Mouse (Mus musculus): ENCODE measurements around the gene Awat1. TPM values are rescaled to one million over a fixed set of nuclear protein-coding genes. Genes with fewer than 3 reads are reported as not detected.

Awat1 gene
- total RNA-seq (2021) = not detected
- long read RNA-seq, experiment 1 = 0 reads
- long read RNA-seq, experiment 2 = 0 reads

DNA sequence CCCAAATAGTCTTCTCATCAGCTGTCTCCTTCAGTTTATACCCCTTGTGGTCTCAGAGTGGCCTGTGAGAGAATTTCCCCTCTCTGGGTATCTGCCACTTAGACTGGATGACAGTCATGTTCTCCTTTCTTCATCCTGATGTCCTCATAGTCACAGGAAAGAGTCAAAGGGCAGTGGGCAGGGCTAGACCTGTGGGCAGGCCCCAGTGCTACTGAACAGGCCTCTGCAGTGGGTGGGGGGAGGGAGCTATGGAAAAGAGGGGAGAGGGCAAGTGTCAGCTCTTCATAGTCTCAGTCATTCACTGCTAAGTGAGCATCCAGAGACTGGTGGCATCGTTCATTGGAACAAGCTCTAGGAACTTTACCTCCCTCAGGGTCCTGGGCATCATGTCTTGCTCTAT is at the start of gene Awat1:
TSS of gene Awat1 (plus strand) at position 301 of the 400 bp plus-strand sequence.
- DNase-seq = no peak
- intact Hi-C loops (cut with DNase I; ENCODE audit: low total_unique reads) = no loop called here

DNA sequence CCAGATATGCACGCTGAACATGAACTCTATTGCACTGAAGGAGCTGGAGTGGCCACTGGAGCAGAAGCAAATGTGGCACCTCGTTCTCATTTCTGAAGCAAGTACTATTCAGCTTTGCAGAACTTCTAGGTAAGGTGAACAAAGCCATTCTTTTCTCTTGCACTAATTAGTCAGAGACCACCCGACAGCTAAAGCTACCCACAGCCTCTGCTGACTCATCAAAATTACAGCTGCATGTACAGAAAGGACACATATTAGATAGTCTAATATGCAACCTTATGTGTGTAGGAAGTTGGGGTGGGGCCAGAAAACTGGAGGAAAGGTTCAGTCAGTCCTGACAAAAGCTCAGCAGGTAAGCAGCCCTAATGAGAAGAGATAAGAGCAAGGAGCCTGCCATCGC is 47.6 kb upstream of the Awat1 start, which contains the start of gene Dgat2l6:
TSS of gene Dgat2l6 (plus strand) at position 368 of the 400 bp plus-strand sequence.
- intact Hi-C loops (cut with DNase I; ENCODE audit: low total_unique reads) = loop anchor here (10.0 kb wide), 1 partner anchor 220 kb away; no protein-coding TSS in a partner anchor
- no peak for DNase-seq

DNA sequence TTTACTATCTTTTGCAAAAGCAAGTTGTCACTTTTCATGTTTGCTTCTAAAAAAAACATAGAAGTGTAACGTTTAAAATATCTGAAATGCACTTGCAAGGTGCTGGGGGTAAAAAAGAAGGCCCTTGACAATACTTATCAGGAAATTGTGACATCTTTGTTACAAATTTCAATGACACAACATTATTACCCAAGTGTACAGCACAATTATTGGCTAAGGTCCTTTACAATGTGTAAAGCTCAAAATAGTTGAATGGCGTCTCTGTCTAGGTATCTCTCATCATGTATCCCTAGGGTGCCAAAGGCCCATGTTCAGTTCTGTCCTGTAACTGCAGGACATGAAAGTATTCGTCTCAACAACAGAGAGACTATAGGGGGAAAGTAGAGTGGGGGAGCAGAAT is 16.0 kb upstream of the Awat1 start:
- intact Hi-C loops (cut with DNase I; ENCODE audit: low total_unique reads) = loop anchor here (10.0 kb wide), 1 partner anchor 111 kb away; the partner anchor contains the start of gene Awat2
- no peak for DNase-seq

DNA sequence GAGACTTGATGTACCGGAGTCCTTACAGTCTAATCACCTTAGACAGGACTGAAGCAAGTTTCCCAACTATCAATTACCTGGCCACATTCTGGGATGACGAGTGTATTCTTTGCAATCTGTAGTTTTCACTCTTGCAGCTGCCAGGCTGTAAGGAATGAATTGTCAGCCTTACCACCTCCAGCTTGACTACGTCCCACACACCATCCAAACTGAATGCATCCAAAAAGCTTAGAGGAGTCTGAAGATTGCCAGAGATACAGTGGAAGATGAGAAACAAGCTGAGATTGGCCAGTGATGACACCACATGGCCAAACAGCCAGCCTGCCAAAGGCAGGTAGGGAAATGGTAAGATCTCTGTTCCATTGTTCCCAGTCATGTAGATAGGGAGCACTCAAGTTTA is 6.4 kb upstream of the Awat1 start:
- intact Hi-C loops (cut with DNase I; ENCODE audit: low total_unique reads) = no loop called here
- DNase-seq = no peak

DNA sequence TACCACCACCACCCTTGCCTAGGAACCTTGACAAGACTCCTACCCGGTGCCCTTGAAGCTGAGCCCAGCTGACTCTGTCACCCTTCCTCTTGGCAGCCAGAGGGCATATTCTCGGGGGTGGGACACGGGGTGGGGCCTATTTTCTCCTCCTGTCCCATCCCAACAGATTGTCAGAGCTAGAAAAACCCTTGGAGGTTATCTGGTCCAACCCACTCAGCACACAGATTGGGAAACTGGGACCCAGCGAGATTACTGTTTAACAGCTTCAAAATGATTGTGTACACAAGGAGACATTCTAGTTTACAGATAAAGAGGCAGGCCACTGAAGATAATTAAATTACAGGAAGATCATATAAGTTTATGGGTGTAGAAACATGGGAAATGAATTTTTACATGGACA is 22.7 kb downstream of the Awat1 start, which contains the start of gene P2ry4:
TSS of gene P2ry4 (minus strand) at position 79 of the 400 bp plus-strand sequence.
- no peak for DNase-seq
- intact Hi-C loops (cut with DNase I; ENCODE audit: low total_unique reads) = no loop called here

DNA sequence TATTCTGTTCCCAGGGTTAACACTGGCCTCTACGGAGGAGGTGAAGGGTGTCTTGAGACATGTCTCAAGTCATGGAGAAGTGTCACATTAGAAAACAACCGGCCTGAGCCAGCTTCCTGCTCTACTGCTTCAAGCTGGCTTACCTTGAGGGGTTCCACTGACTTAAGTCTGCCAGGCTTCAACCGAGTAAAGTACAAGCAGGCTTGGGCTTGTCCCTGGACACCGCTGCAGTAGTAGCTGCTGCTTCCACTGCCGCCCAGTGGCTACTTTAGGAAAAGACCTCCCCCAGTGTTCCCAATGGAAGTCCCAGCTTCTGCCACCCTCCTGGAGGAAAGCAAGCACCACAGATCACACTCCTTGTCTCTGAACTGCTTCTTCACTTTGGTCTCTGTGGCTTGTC is 25.4 kb downstream of the Awat1 start:
- intact Hi-C loops (cut with DNase I; ENCODE audit: low total_unique reads) = no loop called here
- DNase-seq = peak; percentile 19

DNA sequence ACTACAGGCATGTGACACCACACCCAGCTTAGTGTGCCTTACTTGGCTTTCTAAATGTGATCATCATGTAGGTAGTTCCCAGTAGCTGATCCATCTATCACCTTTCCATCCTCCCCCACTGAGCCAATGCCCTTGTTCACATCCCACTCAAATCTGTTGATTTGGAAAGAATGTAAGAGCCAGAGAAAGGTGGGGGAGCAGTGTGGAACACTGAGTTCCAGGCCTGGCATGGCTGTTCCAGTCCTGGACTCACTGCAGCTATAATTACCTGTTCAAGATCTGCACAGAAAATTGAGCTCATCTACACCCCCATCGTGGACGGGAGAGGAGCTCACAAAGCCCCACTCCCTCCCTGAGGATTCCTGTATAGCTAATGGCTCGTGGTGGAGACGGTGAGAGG is 27.7 kb downstream of the Awat1 start:
- intact Hi-C loops (cut with DNase I; ENCODE audit: low total_unique reads) = loop anchor here (10.0 kb wide), 1 partner anchor 365 kb away; no protein-coding TSS in a partner anchor
- no peak for DNase-seq

DNA sequence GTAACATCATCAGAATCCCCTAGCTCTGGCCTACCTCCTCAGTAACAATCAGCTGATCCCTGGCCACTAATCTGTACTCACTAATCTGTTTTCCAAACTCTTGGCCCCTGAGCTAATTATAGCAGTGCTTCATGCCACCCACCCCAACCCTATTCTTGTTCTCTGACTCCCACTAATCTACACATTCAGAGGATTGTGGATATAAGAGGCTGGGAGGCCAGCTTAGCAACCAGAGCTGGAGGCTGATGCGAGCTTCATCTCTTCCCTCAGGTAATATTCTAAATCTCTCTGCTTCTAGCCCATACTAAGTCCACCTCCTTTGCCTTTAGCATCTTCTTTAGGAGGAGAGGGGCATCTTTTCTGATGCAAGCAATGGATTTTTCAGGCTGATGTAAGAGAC is 33.3 kb downstream of the Awat1 start, which contains the start of gene Arr3:
TSS of gene Arr3 (plus strand) at position 184 of the 400 bp plus-strand sequence.
- no peak for DNase-seq
- intact Hi-C loops (cut with DNase I; ENCODE audit: low total_unique reads) = loop anchor here (10.0 kb wide), 1 partner anchor 359 kb away; no protein-coding TSS in a partner anchor

DNA sequence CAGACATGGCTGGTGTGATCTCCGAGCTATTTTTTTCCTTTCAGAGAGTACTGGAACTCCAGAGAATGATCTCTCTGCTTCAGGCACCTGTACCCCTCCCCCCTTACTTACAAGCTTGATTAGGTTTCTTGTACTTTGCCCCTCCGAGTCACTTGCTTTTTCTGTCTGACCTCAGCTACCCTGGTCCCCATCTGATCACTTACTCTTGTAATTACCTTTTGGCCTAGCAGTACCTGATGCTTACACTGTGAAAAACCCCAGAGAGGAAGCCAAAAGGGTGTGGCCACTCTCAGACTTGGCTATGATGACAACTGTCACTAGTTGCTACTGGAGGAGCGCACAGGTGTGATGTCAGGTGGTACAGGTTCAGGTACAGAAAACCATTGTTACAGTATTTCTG is 46.4 kb downstream of the Awat1 start:
- intact Hi-C loops (cut with DNase I; ENCODE audit: low total_unique reads) = no loop called here
- no peak for DNase-seq

DNA sequence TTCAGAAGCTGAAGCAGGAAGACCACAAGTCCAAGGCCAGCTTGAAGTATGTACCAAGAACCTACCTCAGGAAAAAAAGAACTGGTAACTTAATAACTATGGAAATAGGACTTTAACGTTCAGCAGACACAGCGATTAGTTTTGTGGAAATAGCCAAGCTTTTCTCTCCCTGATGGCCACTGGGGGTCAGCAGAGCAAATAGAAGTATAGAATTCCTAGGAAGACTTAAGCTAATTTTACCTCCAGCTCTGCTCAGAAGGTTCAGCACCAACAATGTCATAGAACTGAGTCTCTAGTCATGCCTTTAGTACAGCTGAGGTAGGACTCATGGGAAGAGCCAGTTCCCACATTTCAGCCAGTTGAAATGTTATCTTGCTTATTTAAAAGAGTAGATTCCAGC is 49.3 kb downstream of the Awat1 start:
- no peak for DNase-seq
- intact Hi-C loops (cut with DNase I; ENCODE audit: low total_unique reads) = no loop called here

DNA sequence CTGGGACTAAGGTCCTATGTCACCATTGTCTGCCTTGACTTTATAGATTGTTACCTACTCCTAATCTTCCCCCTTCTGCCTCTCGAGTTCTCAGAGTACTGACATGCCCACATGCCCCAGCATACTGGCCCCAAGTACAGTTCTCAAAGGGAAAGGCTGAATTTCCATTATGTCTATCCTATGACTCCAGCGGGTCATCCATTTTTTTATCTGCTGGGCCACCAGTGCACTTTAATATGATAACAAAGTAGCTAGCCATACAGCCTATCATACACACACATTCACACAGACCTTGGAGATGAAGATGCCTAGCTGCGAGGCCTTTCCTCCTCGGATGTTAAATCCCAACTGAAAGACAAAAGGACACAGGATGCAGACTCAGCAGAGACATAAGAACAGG is 52.2 kb downstream of the Awat1 start:
- intact Hi-C loops (cut with DNase I; ENCODE audit: low total_unique reads) = no loop called here
- DNase-seq = no peak

DNA sequence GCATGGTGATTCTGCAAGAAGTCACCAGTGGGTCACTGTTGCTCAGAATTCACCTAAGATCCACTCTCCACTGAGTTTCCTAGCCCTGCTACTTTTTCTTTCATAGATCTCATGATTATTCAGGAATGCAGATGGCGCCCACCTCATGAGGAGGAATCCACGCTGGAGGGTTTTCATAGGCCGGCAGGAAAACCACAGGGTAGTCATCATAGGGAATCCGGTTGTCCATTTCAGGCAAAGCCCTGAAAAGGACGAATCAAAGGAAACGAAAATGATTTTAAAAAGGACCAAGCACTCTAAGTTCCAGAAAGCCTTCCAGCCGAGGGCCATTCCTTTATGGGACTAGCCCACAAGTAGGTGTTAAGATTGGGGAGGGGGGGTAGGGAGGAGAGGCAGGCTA is 53.1 kb downstream of the Awat1 start:
- DNase-seq = no peak
- intact Hi-C loops (cut with DNase I; ENCODE audit: low total_unique reads) = no loop called here

DNA sequence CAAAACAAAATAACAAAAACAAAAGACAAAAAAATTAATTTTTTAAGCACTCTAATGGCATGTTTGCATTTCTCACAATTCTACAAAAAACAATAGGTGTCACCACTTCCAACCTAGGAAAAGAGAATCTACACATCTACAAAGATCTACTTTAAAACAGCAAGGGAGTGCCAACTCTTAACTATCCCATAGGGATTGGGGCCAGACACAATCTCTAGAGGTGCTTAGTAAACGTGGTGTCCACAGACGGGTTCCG is 53.4 kb downstream of the Awat1 start, which contains the start of gene Kif4:
TSS of gene Kif4 (plus strand) at position 192 of the 256 bp plus-strand sequence.
- no peak for DNase-seq
- intact Hi-C loops (cut with DNase I; ENCODE audit: low total_unique reads) = no loop called here

DNA sequence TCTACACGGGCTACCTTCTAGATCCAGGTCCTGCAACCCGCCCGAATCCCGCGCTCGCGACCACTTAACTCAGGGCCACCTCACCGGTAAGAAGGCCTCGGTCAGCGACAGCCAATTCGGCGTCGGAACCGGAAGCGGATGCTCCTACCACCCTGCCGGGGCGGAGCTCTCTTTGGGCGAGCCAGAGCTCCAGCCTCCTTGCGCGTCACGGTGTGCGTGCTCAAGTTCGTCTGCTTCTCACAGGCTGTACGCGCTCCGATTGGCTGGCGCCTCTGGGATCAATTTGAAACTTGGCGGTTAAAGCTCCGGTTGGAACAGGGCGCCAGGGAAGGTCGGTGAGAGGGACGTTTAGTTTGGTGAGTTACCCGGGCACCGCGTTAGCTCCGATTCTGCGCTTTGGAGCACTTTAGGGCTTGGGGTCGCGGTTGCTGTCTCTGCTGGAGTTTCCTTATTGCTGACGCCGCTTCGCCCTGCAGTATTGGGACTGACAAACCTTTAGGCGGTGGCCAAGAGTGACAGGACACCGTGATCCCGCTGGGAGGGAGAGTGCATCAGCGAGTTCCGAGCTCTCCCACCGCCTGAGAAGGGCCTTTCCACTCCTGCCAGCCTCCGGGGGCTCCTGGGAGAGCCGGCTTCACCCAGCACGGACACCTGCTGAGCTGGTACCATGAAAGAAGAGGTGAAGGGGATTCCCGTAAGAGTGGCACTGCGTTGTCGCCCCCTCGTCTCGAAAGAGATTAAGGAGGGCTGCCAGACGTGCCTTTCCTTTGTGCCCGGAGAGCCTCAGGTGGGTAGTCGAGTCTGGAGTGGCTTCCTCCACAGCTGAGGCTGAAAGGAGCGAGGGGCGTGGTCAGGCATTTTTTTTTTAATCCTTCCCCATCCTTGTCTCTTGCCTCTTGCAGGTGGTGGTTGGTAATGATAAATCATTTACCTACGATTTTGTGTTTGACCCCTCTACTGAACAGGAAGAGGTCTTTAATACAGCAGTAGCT is 54.0 kb downstream of the Awat1 start, which contains the start of gene Pdzd11:
TSS of gene Pdzd11 (minus strand) at position 767 of the 992 bp plus-strand sequence.
- intact Hi-C loops (cut with DNase I; ENCODE audit: low total_unique reads) = no loop called here
- peak; percentile 91 for DNase-seq

Other genes with a start within 250 kb of the Awat1 start
- not detected for gene Otud6a, start 143.2 kb upstream of the Awat1 start, total RNA-seq (2021)
- gene Awat2, start 129.5 kb upstream of the Awat1 start, total RNA-seq (2021) = not detected
- 10 to 100 TPM; 33.5 to 35.3 TPM for gene Igbp1, start 78.0 kb upstream of the Awat1 start, total RNA-seq (2021)
- gene Dgat2l6, start 47.4 kb upstream of the Awat1 start, total RNA-seq (2021) = under 1 TPM in 1 of 2 experiments, not detected in 1; 0.08 TPM
- gene P2ry4, start 22.6 kb downstream of the Awat1 start, total RNA-seq (2021) = not detected
- gene Arr3, start 33.2 kb downstream of the Awat1 start, total RNA-seq (2021) = not detected
- 1 to 10 TPM; 2.1 to 2.3 TPM for gene Kif4, start 53.5 kb downstream of the Awat1 start, total RNA-seq (2021)
- 10 to 100 TPM; 24.2 to 26.3 TPM for gene Pdzd11, start 54.3 kb downstream of the Awat1 start, total RNA-seq (2021)
- gene Gdpd2, start 157.6 kb downstream of the Awat1 start, total RNA-seq (2021) = under 1 TPM; 0.11 to 0.37 TPM
- 1 to 10 TPM; 1.7 to 2.3 TPM for gene Dlg3, start 195.5 kb downstream of the Awat1 start, total RNA-seq (2021)

Data from gastrocnemius, postnatal 14 days (tissue).